Comparison of ENCODE assay signal across 26 mouse cellular contexts in genomic region chr2:129933578-129933977, GRCm38 (mm10).
A peak's percentile ranks its signal among the peaks of the same experiment; 100 is the strongest.
DNase-seq lines count a peak whose midpoint lies in the region; ATAC-seq and TF ChIP-seq lines count a peak whose summit lies in the region.
"Had no signal": no experiment of that assay in that cellular context is flagged by ENCODE, and none has a peak within 500 bp of the region (broad histone marks: within the 10 kb centered on the region; RNA-seq: fewer than 3 reads in every experiment).

No protein-coding gene starts in this region.

- H3K4me1 ChIP-seq in heart, adult 2 months (ENCODE audit: control insufficient read depth, insufficient read depth, low read length): no peaks in the 10 kb centered on the region
- no peaks in the 10 kb centered on the region for H3K4me1 ChIP-seq in kidney, embryonic 15.5 days
- H3K4me1 ChIP-seq in embryonic fibroblast, embryonic 13.5 days (ENCODE audit: control insufficient read depth, insufficient read depth, low read length): no peaks in the 10 kb centered on the region
- H3K4me1 ChIP-seq: embryonic facial prominence, embryonic 13.5 days; forebrain, embryonic 10.5 days; forebrain, embryonic 13.5 days had no signal

- no peaks in the 10 kb centered on the region for H3K9me3 ChIP-seq in kidney, embryonic 15.5 days (replicated peaks)
- H3K9me3 ChIP-seq: embryonic facial prominence, embryonic 13.5 days; forebrain, embryonic 13.5 days; G1E had no signal

- no peak overlapping the region for H3K4me3 ChIP-seq in heart, adult 2 months
- no peak overlapping the region for H3K4me3 ChIP-seq in kidney, embryonic 15.5 days (replicated peaks)
- no peak overlapping the region for H3K4me3 ChIP-seq in embryonic fibroblast, embryonic 13.5 days (ENCODE audit: insufficient read depth, low read length)
- H3K4me3 ChIP-seq: embryonic facial prominence, embryonic 13.5 days; forebrain, embryonic 10.5 days; forebrain, embryonic 13.5 days; gastrocnemius, adult 2 months had no signal

- no peaks in the 10 kb centered on the region for H3K27me3 ChIP-seq in heart, adult 2 months (ENCODE audit: control insufficient read depth, insufficient read depth, low read length)
- no peaks in the 10 kb centered on the region for H3K27me3 ChIP-seq in kidney, embryonic 15.5 days
- H3K27me3 ChIP-seq: embryonic facial prominence, embryonic 13.5 days; forebrain, embryonic 13.5 days had no signal

- no peak for TF ChIP-seq EP300 in heart, adult 2 months (IDR thresholded peaks at IDR 0.05; ENCODE audit: insufficient read depth, low read depth, low read length)

- DNase-seq in heart, adult 11 months: peak; percentile 79
- DNase-seq in heart, adult 2 months: no peak
- DNase-seq in heart, postnatal 14 days: peak; percentile 13 to 40
- no peak for DNase-seq in heart, postnatal 36 days
- peak; percentile 48 to 55 for DNase-seq in kidney, postnatal 4 days
- DNase-seq: adrenal gland, postnatal 10 days; adrenal gland, postnatal 36 days; B cell, adult 2 months; cerebellum, adult 18-20 months; cerebellum, adult 9-11 months; cerebellum, postnatal 25 days; gastrocnemius, adult 2 months; gastrocnemius, postnatal 25 days; kidney, adult 18-20 months had no signal

- no peak overlapping the region for H3K27ac ChIP-seq in heart, adult 2 months
- no peak overlapping the region for H3K27ac ChIP-seq in kidney, embryonic 15.5 days
- H3K27ac ChIP-seq in embryonic fibroblast, embryonic 13.5 days (ENCODE audit: insufficient read depth, low read length): peak overlapping the region; percentile 18
- H3K27ac ChIP-seq: embryonic facial prominence, embryonic 13.5 days; forebrain, embryonic 10.5 days; forebrain, embryonic 13.5 days; gastrocnemius, adult 2 months; hindbrain, embryonic 14.5 days; hindbrain, postnatal 0 days had no signal

- no peaks in the 10 kb centered on the region for H3K36me3 ChIP-seq in heart, adult 2 months (ENCODE audit: control insufficient read depth, insufficient read depth, low read length)
- H3K36me3 ChIP-seq in kidney, embryonic 15.5 days: no peaks in the 10 kb centered on the region
- H3K36me3 ChIP-seq: embryonic facial prominence, embryonic 13.5 days; forebrain, embryonic 10.5 days; G1E had no signal

- no peak for ATAC-seq in kidney, embryonic 15.5 days (replicated peaks; ENCODE audit: low FRiP score)
- ATAC-seq: forebrain, embryonic 13.5 days; forebrain, embryonic 16.5 days; hindbrain, postnatal 0 days; inflammation-experienced regulatory T-cells, adult 6 months; intestine, embryonic 16.5 days; Patski had no signal

- H3K79me2 ChIP-seq in heart, adult 2 months (replicated peaks; ENCODE audit: control insufficient read depth, insufficient read depth, low read length): no peaks in the 10 kb centered on the region

- intact Hi-C loops in heart, adult 2 months (cut with DNase I): no loop called here
- intact Hi-C loops in heart, postnatal 14 days (cut with DNase I): no loop called here
- intact Hi-C loops in heart, postnatal 36 days (cut with DNase I): no loop called here

- no peak for TF ChIP-seq POLR2A in heart, adult 2 months (IDR thresholded peaks at IDR 0.05; ENCODE audit: insufficient read depth, low read depth, low read length)
- TF ChIP-seq POLR2A in embryonic fibroblast, embryonic 13.5 days (IDR thresholded peaks at IDR 0.05; ENCODE audit: low read depth, low read length): no peak

- H3K9ac ChIP-seq in heart, adult 2 months (ENCODE audit: low read depth, low read length): no peak overlapping the region
- no peak overlapping the region for H3K9ac ChIP-seq in kidney, embryonic 15.5 days
- H3K9ac ChIP-seq: embryonic facial prominence, embryonic 13.5 days; forebrain, embryonic 13.5 days; hindbrain, embryonic 14.5 days had no signal

- WGBS in heart, adult 2 months: 59% methylated on average over 1 of the region's 1 CpGs
- WGBS in kidney, embryonic 15.5 days: 78% methylated on average over 1 of the region's 1 CpGs

- TF ChIP-seq CTCF in heart, adult 2 months (IDR thresholded peaks at IDR 0.05): no peak
- TF ChIP-seq CTCF in embryonic fibroblast, embryonic 13.5 days (IDR thresholded peaks at IDR 0.05; ENCODE audit: borderline replicate concordance, insufficient read depth, low read length): no peak

- no peak overlapping the region for H3K4me2 ChIP-seq in kidney, embryonic 15.5 days
- H3K4me2 ChIP-seq: embryonic facial prominence, embryonic 13.5 days; forebrain, embryonic 13.5 days; hindbrain, embryonic 14.5 days had no signal

Comparison
In these comparisons a context has a peak if more than half of its experiments do, and no peak if none do; other contexts are left out.
1. DNase-seq: peak in heart, adult 11 months (single experiment), heart, postnatal 14 days (2 of 2) and kidney, postnatal 4 days (2 of 2); none in heart, adult 2 months (0 of 2) and heart, postnatal 36 days (0 of 2).